Comparison of ENCODE assay signal across 9 mouse cellular contexts in genomic region chr10:81304597-81305238, GRCm38 (mm10). TPM values are rescaled to one million over a fixed set of nuclear protein-coding genes. Genes with fewer than 3 reads are reported as not detected.
A peak's percentile ranks its signal among the peaks of the same experiment; 100 is the strongest.
DNase-seq lines count a peak whose midpoint lies in the region; ATAC-seq and TF ChIP-seq lines count a peak whose summit lies in the region.
"Had no signal": no experiment of that assay in that cellular context is flagged by ENCODE, and none has a peak within 500 bp of the region (broad histone marks: within the 10 kb centered on the region; RNA-seq: fewer than 3 reads in every experiment).

No protein-coding gene starts in this region.

- no peak overlapping the region for H3K4me3 ChIP-seq in kidney, adult 2 months (ENCODE audit: insufficient read depth, low read depth, low read length)
- H3K4me3 ChIP-seq in G1E (ENCODE audit: low read depth, low read length) = peak overlapping the region; percentile 39; the same call in 1 of the 2 replicates
- peak overlapping the region; percentile 18 for H3K4me3 ChIP-seq in cerebellum, adult 2 months (replicated peaks; ENCODE audit: insufficient read depth, low read depth, low read length)
- no peak overlapping the region for H3K4me3 ChIP-seq in thymus, adult 2 months (ENCODE audit: control insufficient read depth, insufficient read depth, low read length)
- H3K4me3 ChIP-seq: lung, embryonic 15.5 days had no signal

- DNase-seq in kidney, adult 2 months = no peak
- DNase-seq in kidney, adult 8-10 months = no peak
- DNase-seq in G1E (ENCODE audit: low spot score) = peak; percentile 83
- DNase-seq in cerebellum, adult 2 months = peak; percentile 71 to 80
- DNase-seq in induced T-regulatory cell, adult 2 months (ENCODE audit: low read depth) = peak; percentile 85
- peak; percentile 71 to 83 for DNase-seq in lung, postnatal 4 days
- DNase-seq in thymus, adult 2 months = peak; percentile 69
- no peak for DNase-seq in frontal cortex, postnatal 10 days (ENCODE audit: low spot score in 2 of 2)

- no peak for TF ChIP-seq POLR2A in kidney, adult 2 months (IDR thresholded peaks at IDR 0.05; ENCODE audit: low read depth, low read length)
- TF ChIP-seq POLR2A in cerebellum, adult 2 months (IDR thresholded peaks at IDR 0.05; ENCODE audit: borderline replicate concordance, insufficient read depth, low read length) = no peak
- no peak for TF ChIP-seq POLR2A in thymus, adult 2 months (IDR thresholded peaks at IDR 0.05; ENCODE audit: control insufficient read depth, extremely low read depth, insufficient read depth, low read length, poor library complexity)

- H3K27ac ChIP-seq in kidney, adult 2 months (ENCODE audit: insufficient read depth, low read depth, low read length) = no peak overlapping the region
- H3K27ac ChIP-seq in cerebellum, adult 2 months (ENCODE audit: insufficient read depth, low read length) = peak overlapping the region; percentile 65
- H3K27ac ChIP-seq in thymus, adult 2 months (ENCODE audit: control insufficient read depth, insufficient read depth, low read length) = no peak overlapping the region
- H3K27ac ChIP-seq: lung, embryonic 15.5 days had no signal

- H3K27me3 ChIP-seq in kidney, adult 2 months (replicated peaks; ENCODE audit: control insufficient read depth, insufficient read depth, low read length) = no peaks in the 10 kb centered on the region
- H3K27me3 ChIP-seq in G1E (ENCODE audit: insufficient read depth, low read length) = no peaks in the 10 kb centered on the region
- no peaks in the 10 kb centered on the region for H3K27me3 ChIP-seq in cerebellum, adult 2 months (ENCODE audit: control insufficient read depth, insufficient read depth, low read length)
- H3K27me3 ChIP-seq in thymus, adult 2 months (ENCODE audit: control insufficient read depth, insufficient read depth, low read length) = no peaks in the 10 kb centered on the region
- H3K27me3 ChIP-seq: lung, embryonic 15.5 days had no signal

- no peak for ATAC-seq in G1E (ENCODE audit: extremely low read depth, insufficient number of reproducible peaks, low FRiP score, poor library complexity, severe bottlenecking)

- WGBS in kidney, adult 2 months = 19% methylated on average over 7 of the region's 9 CpGs
- 9% methylated on average over 9 of the region's 9 CpGs for WGBS in cerebellum, adult 2 months
- WGBS in thymus, adult 2 months = 28% methylated on average over 8 of the region's 9 CpGs

- H3K4me1 ChIP-seq in kidney, adult 2 months (ENCODE audit: control insufficient read depth, insufficient read depth, low read length) = peaks cover 41% of the 10 kb centered on the region
- peaks cover 80% of the 10 kb centered on the region for H3K4me1 ChIP-seq in G1E (ENCODE audit: insufficient read depth, low read depth, low read length)
- peaks cover 71% of the 10 kb centered on the region for H3K4me1 ChIP-seq in cerebellum, adult 2 months (ENCODE audit: control insufficient read depth, insufficient read depth, low read length)
- H3K4me1 ChIP-seq in thymus, adult 2 months (replicated peaks; ENCODE audit: control insufficient read depth, insufficient read depth, low read length) = peaks cover 51% of the 10 kb centered on the region

- TF ChIP-seq CTCF in kidney, adult 2 months (conservative IDR thresholded peaks at IDR 0.05; ENCODE audit: insufficient read depth, insufficient read length, low read depth, low read length) = peak; percentile 93
- TF ChIP-seq CTCF in G1E (IDR thresholded peaks at IDR 0.05; ENCODE audit: low read depth, low read length) = peak; percentile 94
- TF ChIP-seq CTCF in cerebellum, adult 2 months (IDR thresholded peaks at IDR 0.05; ENCODE audit: borderline replicate concordance, insufficient read depth, low read depth, low read length) = peak; percentile 97
- peak; percentile 91; the same call in 1 of the 2 replicates for TF ChIP-seq CTCF in thymus, adult 2 months (IDR thresholded peaks at IDR 0.05; ENCODE audit: borderline replicate concordance, control insufficient read depth, extremely low read depth, insufficient read depth, low read length, poor library complexity)

- H3K9me3 ChIP-seq in G1E (replicated peaks) = no peaks in the 10 kb centered on the region
- H3K9me3 ChIP-seq: lung, embryonic 15.5 days had no signal

- no peaks in the 10 kb centered on the region; the same call in 1 of the 2 replicates for H3K36me3 ChIP-seq in kidney, adult 2 months (ENCODE audit: control insufficient read depth, insufficient read depth, low read length)
- H3K36me3 ChIP-seq in G1E (replicated peaks) = peaks cover 96% of the 10 kb centered on the region
- H3K36me3 ChIP-seq in thymus, adult 2 months (ENCODE audit: control insufficient read depth, insufficient read depth, low read length) = peaks cover 41% of the 10 kb centered on the region

RNA-seq across cellular contexts. Expression of gene Pip5k1c, which starts 12.0 kb away (rescaled TPM):
- 70.7 and 76.3 TPM in 2 replicates for polyA plus RNA-seq in kidney, adult 2 months (2012; rRNA removed)
- 58.0 and 62.2 TPM in 2 replicates for total RNA-seq in G1E (2014; fragmentation: Nextera tagmentation)
- 58.8 and 66.6 TPM in 2 replicates for total RNA-seq in G1E (2017)
- polyA plus RNA-seq in G1E (2012) = 266 and 331 TPM in 2 replicates
- polyA plus RNA-seq in cerebellum, adult 2 months (2012; rRNA removed) = 288 and 314 TPM in 2 replicates
- 212 and 239 TPM in 2 replicates for polyA plus RNA-seq in thymus, adult 2 months (2012; rRNA removed)

RNA-seq across cellular contexts. Expression of gene Tjp3, which starts 13.3 kb away (rescaled TPM):
- 13.2 and 19.0 TPM in 2 replicates for polyA plus RNA-seq in kidney, adult 2 months (2012; rRNA removed)
- total RNA-seq in G1E (2014; fragmentation: Nextera tagmentation) = 0.44 TPM in 1 of 2 replicates, not detected in the other
- 1.8 and 1.9 TPM in 2 replicates for total RNA-seq in G1E (2017)
- polyA plus RNA-seq in G1E (2012) = 1.4 and 1.6 TPM in 2 replicates
- 0.51 and 1.2 TPM in 2 replicates for polyA plus RNA-seq in cerebellum, adult 2 months (2012; rRNA removed)
- 27.5 and 34.5 TPM in 2 replicates for polyA plus RNA-seq in thymus, adult 2 months (2012; rRNA removed)

RNA-seq across cellular contexts. Expression of gene Cactin, which starts 16.2 kb away (rescaled TPM):
- polyA plus RNA-seq in kidney, adult 2 months (2012; rRNA removed) = 23.7 and 24.5 TPM in 2 replicates
- total RNA-seq in G1E (2014; fragmentation: Nextera tagmentation) = 9.0 and 11.4 TPM in 2 replicates
- total RNA-seq in G1E (2017) = 23.5 and 23.9 TPM in 2 replicates
- 77.9 and 80.5 TPM in 2 replicates for polyA plus RNA-seq in G1E (2012)
- polyA plus RNA-seq in cerebellum, adult 2 months (2012; rRNA removed) = 36.3 and 36.9 TPM in 2 replicates
- 89.3 and 89.6 TPM in 2 replicates for polyA plus RNA-seq in thymus, adult 2 months (2012; rRNA removed)

RNA-seq across cellular contexts. Expression of gene Tbxa2r, which starts 23.8 kb away (rescaled TPM):
- 16.6 and 21.7 TPM in 2 replicates for polyA plus RNA-seq in kidney, adult 2 months (2012; rRNA removed)
- total RNA-seq in G1E (2014; fragmentation: Nextera tagmentation) (not detected in 2 replicates), G1E (2017) (0.06 TPM in 1 of 2 replicates, not detected in the other)
- 0.06 TPM in 1 of 2 replicates, not detected in the other for polyA plus RNA-seq in G1E (2012)
- polyA plus RNA-seq in cerebellum, adult 2 months (2012; rRNA removed) = 2.2 and 3.2 TPM in 2 replicates
- 310 and 312 TPM in 2 replicates for polyA plus RNA-seq in thymus, adult 2 months (2012; rRNA removed)

RNA-seq across cellular contexts. Expression of gene Apba3, which starts 38.0 kb away (rescaled TPM):
- 142 and 147 TPM in 2 replicates for polyA plus RNA-seq in kidney, adult 2 months (2012; rRNA removed)
- total RNA-seq in G1E (2014; fragmentation: Nextera tagmentation) = 36.2 and 44.6 TPM in 2 replicates
- total RNA-seq in G1E (2017) = 27.9 and 38.9 TPM in 2 replicates
- polyA plus RNA-seq in G1E (2012) = 113 and 130 TPM in 2 replicates
- polyA plus RNA-seq in cerebellum, adult 2 months (2012; rRNA removed) = 61.8 and 63.9 TPM in 2 replicates
- 125 and 136 TPM in 2 replicates for polyA plus RNA-seq in thymus, adult 2 months (2012; rRNA removed)

Comparison
In these comparisons a context has a peak if more than half of its experiments do, and no peak if none do; other contexts are left out.
1. DNase-seq: peak in G1E (single experiment), cerebellum, adult 2 months (2 of 2), induced T-regulatory cell, adult 2 months (single experiment), lung, postnatal 4 days (2 of 2) and thymus, adult 2 months (single experiment); none in kidney, adult 2 months (single experiment), kidney, adult 8-10 months (0 of 2) and frontal cortex, postnatal 10 days (0 of 2).
2. H3K4me3 ChIP-seq: peak in G1E (single experiment) and cerebellum, adult 2 months (single experiment); none in kidney, adult 2 months (single experiment) and thymus, adult 2 months (single experiment).
3. Peak in every context shown above with its lines, with median percentiles within 50 percentile points of each other: CTCF ChIP-seq.